Mouse (Mus musculus) fat pad, adult 2 months (tissue): ENCODE data around the gene Sorl1.

Source experiments
- DNase-seq: peaks from one replicate; pipeline ENCODE4 v3.0.0-alpha.2; 2011; ENCODE audit warnings: low read depth, low spot score; ENCODE audit errors: extremely low read depth

Gene Sorl1

DNA sequence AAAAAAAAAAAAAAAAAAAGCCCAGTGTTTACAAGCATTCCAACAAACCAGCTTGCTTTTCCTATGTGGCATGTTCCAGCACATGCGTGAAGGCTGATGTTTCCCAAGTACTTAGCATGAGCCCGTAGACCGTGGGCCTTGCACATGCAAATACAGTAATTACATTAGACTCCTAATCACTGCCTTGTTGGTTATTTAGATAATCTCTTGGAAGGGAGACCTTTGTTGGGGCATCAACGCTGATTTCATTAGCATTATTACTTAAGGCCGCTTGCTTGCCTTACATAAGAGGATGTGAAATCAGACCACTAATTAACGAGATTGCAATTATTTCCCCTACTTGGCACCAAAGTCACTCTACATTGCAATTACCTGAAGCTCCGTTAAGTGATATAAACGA is 154.1 kb downstream of the Sorl1 start:
- DNase-seq, result no peak

DNA sequence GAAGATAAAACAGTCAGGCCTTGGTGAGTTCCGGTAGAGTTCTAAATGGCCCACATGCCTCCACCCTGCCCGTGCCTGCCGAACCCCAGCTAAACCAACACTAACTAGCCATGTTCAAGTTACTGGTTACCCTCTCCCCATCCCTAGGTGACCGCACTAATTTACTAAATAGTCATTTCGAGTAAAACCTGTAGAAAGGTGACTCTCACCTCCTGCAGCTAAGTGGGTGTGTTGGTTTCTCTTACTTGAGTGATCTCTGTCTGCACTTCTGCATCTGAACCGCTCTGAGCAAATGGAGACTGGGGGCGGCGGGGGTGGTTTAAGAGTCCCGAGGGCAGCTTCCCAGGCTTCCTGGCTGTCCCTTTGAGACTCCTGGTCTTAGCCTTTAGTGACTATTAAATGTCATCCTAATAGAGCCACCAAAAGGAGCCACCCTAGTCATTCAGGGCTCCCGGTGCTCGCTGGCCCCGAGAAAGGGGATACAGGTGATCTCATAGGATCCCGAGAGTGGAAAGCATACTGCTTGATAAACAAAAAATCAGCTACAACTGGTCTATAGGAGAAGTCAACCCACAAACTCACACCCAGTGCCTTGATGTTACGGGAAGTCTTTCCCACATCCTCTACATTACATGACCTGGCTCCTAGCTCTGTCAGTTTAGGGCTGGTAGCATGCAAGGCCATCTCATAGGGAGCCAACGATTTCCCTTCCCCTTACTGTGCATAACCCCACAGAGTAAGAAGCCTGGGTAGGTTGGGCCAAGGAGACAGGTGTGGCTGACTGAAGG is 155.2 kb downstream of the Sorl1 start:
- DNase-seq, result no peak

- DNase-seq, result no peak
These were observed 162.8 kb downstream of the Sorl1 start for GRCm38 (mm10) chr9:41961274-41961673.

- DNase-seq, result no peak
These were observed 165.8 kb downstream of the Sorl1 start for GRCm38 (mm10) chr9:41958282-41958681.

GRCm38 (mm10) chr9:41953486-41953885 is 170.6 kb downstream of the Sorl1 start:
- DNase-seq, result no peak

DNA sequence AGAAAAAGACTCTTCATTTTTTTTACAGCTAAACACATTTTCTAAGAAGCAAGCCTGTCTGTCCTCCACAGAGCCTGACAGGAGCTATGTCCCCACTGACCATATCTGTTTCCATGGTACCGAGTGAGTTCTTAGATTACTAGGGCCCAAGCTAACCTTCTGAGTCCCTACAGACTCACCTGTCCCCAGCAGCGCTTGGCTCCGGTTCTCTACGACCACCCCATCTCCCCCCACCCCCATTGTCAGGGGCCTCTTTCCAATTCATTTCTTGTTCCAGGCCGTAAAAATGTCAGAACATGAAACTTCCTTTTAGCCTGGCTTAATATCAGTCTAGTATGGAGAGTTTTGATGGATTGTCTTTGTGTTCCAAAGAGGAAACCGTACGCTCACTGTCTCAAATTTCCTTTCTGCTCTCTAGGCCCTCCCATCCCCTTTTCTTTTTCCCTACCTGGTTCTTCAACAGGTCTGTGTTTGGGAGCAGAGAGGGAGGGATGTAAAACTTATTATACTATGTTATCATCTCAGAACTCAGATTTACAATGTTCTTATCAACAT is 171.4 kb downstream of the Sorl1 start:
- no peak for DNase-seq

DNA sequence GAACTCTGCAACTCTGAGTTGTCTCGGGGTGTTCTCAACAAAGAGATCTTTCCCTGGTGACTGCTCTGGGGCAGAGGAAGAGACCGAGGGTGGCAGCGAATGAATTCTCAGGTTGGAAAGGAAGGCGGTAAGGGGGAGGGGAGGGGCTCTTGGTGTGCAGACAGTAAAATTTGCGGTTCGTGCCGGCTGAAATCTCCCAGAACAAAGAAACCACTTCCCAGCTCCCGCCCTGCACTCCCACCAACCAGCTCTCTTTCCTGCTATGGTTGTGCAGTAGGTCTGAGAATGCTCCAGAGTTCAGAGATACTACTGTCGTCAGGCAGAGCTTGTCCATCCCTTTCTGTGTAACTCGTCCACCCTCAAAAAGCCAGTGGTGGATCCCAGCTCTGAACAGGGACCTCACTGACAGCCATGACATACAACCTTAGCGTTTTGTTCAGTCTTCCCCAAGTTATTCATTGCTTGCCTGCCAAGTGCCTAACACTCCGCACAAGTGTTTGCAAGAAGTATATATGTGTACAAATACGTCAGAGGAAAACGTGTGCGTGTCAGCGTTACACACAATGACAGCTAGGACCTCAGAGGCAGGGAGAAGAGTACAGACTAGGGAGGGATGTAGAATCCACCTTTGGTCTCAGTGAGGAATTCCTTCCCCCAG is 172.5 kb downstream of the Sorl1 start:
- DNase-seq, result no peak

- DNase-seq, result no peak
These were observed 173.1 kb downstream of the Sorl1 start for GRCm38 (mm10) chr9:41950991-41951451.

GRCm38 (mm10) chr9:41950109-41950990 is 173.7 kb downstream of the Sorl1 start:
- no peak for DNase-seq

- no peak for DNase-seq
These were observed 174.6 kb downstream of the Sorl1 start for GRCm38 (mm10) chr9:41949476-41949875.

- no peak for DNase-seq
These were observed 179.1 kb downstream of the Sorl1 start for GRCm38 (mm10) chr9:41944964-41945363.

- no peak for DNase-seq
These were observed 181.0 kb downstream of the Sorl1 start for GRCm38 (mm10) chr9:41942970-41943635.

GRCm38 (mm10) chr9:41940311-41940853 is 183.7 kb downstream of the Sorl1 start:
- peak; percentile 96 for DNase-seq

GRCm38 (mm10) chr9:41938449-41938848 is 185.6 kb downstream of the Sorl1 start:
- DNase-seq, result no peak

- DNase-seq, result peak; percentile 88
These were observed 186.1 kb downstream of the Sorl1 start for GRCm38 (mm10) chr9:41937967-41938348.

GRCm38 (mm10) chr9:41937341-41937966 is 186.6 kb downstream of the Sorl1 start:
- DNase-seq, result no peak

- no peak for DNase-seq
These were observed 187.5 kb downstream of the Sorl1 start for GRCm38 (mm10) chr9:41936598-41936997.

- DNase-seq, result no peak
These were observed 188.1 kb downstream of the Sorl1 start for GRCm38 (mm10) chr9:41935979-41936378.

DNA sequence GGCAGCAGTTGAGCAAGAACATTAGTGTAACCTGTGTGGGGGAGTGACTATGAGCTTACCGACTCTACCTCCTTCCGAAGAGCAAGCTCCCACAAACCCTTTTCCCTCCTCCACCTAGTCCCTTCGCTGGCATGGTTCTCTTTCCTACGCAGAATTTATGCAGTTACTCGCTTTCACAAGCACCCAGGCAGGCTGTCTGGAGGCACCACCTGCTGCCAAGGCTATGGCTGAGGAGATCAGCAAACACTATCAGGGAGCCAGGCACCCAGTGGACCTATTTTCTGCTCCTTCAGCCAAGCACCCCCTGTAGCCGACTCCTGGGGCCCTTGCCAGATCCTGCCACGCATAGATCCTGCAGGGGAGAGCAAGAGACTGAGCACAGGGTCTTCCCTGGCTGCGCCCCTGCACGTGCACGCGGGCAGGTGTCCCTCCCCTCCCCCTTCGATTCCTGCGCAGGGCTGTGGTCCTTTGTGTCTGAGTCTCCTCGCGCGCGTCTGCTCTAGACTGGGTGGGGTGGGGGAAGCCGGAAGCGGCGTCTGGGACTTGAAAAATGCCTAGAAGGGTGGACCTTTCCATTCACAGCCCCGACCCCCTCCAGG is 188.6 kb downstream of the Sorl1 start:
- peak; percentile 73 for DNase-seq
